Mouse (Mus musculus) cerebellum, adult (tissue): Measurements from ENCODE around the gene Cyp2e1.
"Not testable (repeated sequence)": the region's sequence is repeated elsewhere in the genome, so short reads cannot be mapped to it uniquely, and the experiment has no call there.

Source experiments
- ATAC-seq: cut with Nextera tagmentation; 2 replicates; pipeline ENCODE4 v1.9.2; 2017; ENCODE audit warnings: mild to moderate bottlenecking, moderate library complexity, mixed read lengths; ENCODE audit not compliant: insufficient number of reproducible peaks, low FRiP score, low TSS enrichment

Cyp2e1 gene

DNA sequence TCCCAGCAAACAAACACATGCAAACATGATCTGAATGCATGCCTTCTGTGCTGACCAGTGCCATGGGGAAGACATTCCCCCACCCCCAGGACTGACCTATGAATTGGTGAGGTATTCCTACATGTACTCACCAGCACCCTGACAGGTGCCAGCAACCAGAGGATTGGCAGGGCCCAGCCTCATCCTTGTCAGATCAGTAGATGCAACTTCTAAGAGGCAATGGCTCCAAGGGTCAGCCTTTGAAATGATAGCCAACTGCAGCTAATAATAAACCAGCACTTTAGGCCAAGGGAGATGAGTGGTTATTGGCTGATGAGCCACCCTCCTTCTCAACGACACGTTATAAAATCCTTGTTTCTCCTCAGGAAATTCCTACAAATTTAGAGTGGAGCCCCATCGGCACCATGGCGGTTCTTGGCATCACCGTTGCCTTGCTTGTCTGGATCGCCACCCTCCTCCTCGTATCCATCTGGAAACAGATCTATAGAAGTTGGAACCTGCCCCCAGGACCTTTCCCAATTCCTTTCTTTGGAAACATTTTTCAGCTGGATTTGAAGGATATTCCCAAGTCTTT, at the start of gene Cyp2e1:
Gene Cyp2e1, plus strand, starts transcription at position 293 of the 574 bp plus-strand sequence.
- ATAC-seq: no peak

DNA sequence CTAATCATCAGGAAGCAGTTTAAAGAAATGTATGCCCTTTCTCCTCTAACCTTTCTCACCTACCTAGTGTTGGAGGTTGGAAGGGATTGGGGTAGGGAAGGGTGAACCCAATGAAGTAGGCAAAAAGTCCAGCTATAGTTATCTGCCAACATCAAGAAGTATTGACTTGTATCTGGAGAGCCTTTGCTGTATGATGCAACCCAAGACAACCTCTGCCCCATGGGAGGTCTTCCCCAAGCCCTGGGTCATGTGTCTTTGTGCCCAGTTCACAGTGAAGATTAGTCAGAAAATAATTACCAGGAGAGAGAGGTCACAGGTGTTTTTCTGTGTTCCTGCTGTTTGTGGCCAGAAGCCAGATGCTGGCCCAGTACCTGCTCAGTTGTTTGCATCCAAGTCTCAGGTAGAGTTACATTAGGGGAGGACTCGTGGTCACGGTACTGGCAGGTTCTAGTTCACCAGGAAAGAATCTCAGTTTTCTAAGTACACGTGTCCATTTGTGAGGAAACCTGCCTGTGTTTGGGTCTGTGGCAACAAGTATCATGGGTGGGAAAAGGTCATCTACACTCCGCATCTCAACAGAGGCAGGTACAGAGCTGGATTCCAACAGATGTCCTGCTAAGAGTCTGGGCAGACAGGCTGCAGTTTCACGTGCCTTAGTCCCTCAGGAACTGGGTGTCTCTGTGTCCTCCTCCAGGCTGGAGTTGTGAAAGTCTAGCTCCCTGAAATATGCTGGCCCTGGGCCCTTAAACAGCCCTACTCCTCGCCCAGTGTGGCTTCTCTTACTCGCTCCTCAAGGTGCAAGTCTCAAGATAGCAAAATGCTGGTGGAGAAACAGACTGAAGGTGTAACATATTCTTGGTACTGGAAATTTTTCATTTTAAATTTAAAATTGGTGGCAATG, 46.1 kb upstream of the Cyp2e1 start:
- no peak for ATAC-seq

DNA sequence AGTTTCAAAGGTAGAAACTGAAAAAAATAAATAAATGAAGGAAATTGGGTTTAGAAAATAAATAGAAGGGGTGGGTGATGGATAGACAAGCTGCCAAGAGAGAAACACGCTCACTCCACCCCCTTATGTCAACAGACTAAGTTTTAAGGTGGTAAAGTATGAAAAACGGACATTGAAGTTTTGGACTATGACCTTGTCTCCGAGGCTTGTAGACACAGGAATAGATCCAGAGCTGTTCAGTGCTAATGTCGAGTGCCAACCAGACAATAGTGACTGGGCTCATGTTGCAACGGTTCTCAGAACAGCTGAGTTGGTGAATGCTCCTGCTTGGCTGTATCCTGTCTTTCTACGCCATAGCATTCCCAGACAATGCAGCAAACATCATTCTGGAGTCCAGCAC, 42.4 kb upstream of the Cyp2e1 start:
- ATAC-seq: no peak

DNA sequence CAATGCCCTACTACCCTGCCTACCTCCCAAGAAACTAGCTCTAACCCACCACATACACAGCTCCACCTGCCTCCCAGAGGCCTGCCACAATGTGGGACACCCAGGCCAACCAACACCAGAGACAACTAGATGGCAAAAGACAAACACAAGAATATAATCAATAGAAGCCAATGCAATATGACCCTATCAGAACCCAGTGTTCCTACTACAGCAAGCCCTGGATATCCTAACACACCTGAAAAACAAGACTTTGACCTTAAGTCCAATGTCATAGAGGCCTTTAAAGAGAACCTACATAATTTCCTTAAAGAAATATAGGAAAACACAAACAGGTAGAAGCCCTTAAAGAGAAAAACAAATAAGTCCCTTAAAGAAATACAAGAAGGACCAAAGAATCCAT, 38.0 kb upstream of the Cyp2e1 start:
- no peak for ATAC-seq

DNA sequence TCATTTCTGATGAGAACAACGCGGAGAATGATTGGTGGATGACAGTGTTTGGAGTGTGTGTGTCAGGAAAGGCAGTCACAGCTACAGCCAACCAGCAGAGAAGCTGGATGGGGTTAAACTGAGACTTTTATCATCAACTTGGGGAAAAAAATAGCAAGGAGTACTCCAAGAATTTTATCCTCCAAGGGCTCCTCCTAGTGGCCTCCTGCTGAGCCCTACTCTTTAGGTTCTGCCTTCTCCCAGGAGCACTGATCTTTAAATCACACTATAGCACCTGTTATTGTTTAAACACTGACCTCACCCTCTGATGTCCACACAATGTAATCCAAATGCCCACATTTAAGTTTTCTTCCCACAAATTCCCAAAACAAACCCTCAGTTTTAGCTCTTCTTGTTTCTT, 30.4 kb upstream of the Cyp2e1 start:
- no peak for ATAC-seq

DNA sequence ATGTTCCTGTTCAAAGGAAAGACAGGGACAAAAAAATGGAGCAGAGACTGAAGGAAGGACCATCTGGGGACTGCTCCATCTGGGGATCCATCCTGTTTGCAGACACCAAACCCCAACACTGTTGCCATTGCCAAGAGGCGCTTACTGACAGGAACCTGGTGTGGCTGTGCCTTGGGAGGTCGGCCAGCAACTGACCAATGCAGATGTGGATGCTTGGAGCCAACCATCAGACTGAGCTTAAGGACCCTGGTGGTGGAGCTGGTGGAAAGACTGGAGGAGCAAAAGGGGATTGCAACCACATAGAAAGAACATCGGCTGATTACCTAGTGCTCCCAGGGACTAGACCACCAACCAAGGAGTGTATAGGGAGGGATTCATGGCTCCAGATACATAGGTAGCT, 16.1 kb upstream of the Cyp2e1 start:
- ATAC-seq: no peak

DNA sequence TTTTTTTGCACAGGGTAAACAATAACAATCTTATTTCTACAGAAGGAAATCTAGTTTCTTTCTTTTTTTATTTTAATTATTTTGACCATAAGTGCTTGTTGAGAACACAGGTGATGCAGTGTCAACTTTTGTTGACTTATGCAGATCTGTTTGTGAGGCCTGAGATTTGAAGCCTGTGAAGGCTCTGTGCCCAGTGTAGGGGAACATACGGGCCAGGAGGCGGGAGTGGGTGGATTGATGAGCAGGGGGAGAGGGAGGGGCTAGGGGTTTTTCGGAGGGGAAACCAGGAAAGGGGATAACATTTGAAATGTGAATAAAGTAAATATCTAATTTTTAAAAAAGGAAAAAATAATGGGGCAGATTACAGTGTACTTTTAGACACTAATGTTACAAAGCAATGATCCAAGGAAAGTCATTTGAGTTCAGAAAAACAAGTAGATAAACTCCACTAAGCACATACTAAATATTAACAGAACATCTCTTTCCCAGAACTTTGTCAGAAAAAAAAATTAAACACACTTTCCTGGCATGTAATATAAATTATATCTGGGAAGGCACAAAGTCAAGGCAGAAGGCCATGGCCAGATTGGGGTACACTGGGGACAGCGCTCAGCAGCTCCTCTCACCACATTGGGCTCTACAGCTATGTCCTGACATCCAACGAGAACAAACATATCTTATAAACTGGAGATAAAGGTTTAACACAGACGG, 15.3 kb upstream of the Cyp2e1 start:
- no peak for ATAC-seq

DNA sequence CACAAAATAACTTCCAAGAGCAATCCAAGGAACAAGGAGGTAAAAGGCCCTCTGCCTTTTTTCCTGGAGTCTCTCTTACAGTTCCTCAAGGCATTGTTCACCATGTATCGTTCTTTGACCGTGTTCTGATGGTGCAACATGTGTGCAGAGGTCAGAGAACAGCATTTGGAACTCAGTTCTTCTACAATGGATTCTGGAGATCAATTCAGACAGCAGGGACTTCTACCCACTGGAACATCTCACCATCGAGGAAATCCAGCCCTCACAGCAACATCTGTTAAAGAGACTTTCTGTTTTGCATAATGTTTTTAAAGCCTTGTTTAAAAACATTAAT, 14.7 kb upstream of the Cyp2e1 start:
- ATAC-seq: no peak

DNA sequence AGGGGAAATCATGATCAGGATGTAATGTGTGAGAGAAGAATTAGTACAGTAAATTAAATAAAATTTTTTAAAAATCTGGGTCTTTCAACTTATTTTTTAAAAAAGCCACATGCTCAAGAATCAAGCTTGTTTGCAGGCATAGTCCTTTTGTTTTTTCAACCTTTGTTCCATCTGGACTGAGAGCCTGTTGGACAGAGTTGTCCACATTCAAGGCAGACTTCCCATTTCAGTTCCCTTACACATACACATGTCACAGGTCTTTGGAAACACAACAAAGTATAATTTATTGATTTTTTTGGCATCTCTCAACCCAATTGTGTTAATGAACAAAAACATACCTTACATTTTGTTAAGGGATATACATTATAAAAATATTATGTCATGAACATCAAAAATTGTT, 9.0 kb upstream of the Cyp2e1 start:
- no peak for ATAC-seq

DNA sequence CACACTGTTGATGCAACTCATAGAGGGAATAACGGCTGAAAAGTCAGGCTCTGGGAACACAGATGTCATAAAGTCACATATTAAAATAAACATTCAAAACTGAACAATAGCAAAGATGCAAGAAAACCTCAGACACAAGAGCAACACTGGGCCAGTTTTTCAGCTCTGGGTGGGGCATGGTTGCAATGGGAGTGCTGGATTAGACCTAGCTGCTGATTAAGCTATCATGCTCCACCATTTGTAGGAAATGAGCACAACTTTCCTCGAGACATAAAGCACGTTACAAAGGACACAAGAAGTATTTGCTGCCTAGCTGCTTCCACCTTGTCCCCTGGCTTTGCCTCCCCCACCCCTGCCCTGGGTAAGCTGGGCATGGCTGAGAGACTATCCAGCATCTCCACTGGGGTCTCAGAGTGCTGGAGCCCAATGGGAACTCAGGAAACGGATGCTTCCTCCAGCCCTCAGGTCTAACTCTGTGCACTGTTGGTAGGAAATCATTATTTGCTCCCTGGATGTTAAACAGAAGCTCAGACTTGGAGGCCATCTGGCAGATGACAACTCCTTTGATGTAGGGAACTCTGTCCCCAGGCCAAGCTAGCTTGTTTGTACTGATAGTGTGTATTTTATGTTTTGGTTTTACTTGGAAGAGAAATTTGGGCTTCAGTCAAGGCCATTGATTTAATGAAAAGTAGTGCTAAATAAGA, 7.2 kb upstream of the Cyp2e1 start:
- no peak for ATAC-seq

DNA sequence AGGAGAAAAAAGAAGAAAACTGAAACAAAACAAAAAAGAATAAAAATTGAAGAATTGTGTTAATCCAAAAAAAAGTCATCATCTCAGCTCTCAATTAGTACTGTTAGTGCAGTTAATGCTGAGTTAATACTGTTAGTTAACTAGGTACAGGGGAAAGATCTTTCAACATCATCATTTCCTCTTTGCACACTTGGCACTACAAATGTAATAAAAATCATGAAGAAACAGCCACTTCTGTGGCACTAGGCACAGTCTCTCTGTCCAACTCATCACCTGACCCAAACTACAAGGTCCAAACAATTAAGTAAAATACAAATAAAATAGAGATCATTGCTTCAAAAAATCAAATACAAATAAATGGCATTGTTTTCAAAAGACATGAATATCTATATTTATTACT, 2.9 kb upstream of the Cyp2e1 start:
- no peak for ATAC-seq

DNA sequence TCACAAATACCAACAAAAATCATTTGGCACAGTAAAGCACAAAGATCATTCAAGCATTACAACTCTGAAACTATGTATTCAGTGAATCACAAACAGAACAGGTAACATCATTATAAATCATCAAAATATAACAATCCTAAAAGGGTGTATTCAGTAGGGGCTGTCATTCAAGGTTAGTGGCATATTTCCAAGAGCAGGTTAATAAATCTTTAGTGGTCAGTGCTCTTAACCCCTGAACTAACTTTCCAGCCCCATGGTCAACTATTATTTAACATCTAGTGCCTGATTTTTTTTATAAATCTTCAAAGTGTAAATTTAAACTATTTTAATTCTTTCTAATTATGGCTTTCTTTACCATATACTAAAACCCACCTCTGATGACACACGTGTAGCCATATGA, 1.9 kb downstream of the Cyp2e1 start:
- not testable (repeated sequence) for ATAC-seq

DNA sequence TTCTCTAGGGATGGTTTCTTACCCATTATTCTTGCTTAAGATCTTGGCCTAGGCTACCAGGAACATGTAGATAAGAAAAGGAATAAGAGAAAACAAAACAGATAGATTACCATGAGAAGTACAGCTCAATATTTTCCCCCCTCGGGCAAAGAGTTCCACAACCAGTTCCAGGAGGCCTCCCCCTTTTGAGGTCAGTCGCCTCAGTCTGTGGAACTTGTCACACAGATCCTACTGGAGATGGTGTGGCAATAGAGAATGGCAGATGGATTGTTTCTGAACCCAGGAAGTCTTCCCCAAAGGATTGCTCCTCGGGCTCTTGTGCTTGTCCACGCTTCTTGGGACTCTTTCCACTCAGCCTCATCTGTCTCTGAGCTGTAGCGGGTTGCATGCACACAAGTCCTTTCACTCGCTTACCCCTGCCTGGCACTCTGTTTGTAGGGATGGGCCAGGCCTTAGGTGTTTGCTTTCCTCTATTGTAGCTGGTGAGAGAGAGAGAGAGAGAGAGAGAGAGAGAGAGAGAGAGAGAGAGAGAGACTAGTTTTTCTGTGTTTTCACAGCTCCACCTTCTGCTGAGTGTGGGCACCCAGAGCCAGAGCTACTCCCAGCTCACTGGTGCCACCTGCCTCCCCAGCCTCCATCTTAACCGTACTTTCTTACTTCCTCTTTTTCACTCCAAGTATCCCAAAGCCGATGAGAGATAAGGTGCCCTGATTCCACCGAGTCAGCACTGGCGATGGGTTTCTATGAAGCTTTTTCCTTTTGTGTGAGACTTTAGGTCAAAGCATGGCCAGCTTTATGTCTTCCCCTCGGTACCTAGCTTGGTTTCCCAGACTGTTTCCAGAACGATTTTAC, 2.6 kb downstream of the Cyp2e1 start:
- ATAC-seq: no peak

DNA sequence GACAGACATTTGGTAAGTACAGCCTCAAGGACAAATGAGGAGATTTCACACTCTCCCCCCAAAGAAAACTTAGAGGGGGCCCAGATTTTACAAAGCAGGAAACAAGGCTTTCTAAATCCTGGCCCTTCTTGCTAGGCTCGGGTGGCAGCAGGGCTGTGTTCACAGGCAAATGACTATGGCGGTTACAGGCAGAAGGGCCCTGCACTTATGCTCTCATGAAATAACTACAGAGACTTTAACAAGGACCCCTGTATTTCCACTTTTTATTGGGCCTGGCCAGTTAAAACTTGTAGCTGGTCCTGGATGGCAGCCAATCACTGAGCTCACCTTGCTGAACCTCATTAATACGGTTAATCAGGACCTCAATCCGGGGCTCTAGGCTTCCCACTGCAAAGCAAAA, 17.0 kb downstream of the Cyp2e1 start:
- no peak for ATAC-seq

DNA sequence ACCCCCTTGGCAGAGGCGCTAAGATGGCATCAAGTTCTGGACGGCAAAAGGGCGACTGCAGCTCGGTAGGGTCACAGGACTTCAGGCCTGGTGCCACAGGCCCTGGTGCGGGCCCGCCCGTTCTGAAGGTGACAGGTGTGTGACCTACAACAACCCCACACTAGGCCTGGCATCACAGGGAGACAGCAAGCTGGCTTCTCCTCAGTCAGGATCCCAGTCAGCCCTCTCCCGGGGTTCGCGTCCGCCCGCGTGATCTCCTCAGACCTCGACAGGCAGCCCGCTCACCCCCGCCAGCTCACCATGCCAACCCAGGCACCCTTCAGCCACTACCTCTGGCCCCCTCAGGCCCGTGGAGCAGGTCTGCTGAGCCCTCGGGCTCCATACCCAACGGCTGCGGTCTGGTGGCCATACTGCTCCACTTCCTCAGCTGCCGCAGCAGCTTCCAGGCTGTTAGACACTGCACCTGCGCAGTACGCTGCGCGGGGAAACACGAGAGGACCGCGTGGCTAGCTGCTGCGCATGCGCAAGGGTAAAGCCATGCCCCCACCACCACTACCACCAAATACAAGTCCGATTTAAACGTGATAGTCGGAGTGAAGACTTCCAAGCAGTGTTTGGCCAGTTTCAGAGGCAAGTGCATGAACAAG, 24.0 kb downstream of the Cyp2e1 start, which contains the start of gene Syce1:
Gene Syce1, minus strand, starts transcription at position 447 of the 647 bp plus-strand sequence.
- no peak for ATAC-seq

DNA sequence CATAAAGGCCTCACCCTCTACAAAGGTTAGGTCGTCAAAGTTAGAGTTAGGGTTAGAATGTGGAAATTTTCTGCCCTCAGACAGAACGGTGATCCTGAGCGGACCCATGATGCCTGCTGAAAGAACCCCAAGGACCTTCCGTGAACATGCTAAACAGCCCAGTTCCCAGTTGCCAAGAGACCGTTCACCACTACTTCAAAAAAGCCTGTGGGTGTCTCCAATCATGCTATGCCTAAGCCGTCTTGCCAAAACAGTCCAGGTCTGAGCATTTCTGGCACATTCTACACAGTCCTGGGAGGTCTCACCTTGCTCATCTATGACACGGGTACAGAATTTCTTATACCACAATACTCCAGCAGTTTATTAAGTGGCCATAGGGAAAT, 24.5 kb downstream of the Cyp2e1 start:
- ATAC-seq: no peak

DNA sequence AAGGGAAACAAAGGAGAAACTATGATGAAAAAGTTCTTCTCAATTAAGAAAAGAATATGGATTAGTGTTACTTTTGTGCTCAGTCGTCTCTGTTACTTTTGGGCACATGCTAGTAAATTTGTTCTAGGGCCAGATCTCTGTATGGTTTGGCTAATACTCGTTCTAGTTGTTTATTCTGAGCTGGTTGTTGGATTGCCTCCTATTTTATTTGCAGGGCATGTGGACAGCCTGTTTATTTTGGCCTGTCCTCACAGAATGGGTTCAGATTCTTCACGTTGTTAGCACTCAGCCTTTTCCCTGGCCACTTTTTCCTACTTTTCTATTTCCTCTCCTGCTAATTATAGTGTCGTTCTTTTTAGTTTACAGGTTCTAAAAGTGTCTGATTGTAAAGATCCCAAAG, 30.0 kb downstream of the Cyp2e1 start:
- ATAC-seq: no peak

DNA sequence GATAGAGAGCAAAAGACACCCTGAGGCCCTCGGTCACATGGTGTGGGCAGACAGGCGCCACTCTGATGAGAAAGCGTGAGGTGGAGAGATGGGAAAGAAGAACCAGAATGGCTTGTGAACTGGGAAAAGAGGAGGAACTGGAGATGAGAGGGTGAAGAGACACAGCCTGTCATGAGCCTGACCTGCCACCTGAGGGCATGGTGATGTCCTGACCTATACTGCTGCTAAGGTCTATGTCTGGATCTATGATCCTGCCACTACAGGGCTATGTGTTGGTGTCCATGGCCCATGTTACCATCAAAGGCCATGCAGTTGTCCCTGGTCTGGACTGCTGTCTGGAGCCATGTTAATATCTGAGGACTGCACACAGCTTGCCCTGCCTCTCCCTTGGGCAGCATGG, 34.1 kb downstream of the Cyp2e1 start:
- no peak for ATAC-seq

DNA sequence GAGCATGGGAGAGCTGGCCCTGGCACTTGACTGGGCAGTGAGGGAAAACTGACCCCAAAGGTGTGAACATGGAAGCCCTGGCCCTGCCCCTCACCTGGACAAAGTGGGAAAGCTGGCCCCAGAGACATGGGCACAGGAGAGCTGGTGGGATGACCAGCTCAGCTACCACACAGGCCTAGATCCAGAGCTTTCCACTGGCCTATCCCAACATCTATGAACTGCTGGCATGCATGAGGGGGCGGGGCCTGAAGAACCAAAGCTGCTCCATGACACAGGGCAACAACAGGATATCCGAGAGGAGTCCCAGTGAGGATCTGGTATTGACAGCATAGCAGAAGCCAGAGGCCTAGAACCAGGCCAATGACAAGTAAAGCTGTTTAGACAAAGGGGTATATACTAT, 34.7 kb downstream of the Cyp2e1 start:
- no peak for ATAC-seq

DNA sequence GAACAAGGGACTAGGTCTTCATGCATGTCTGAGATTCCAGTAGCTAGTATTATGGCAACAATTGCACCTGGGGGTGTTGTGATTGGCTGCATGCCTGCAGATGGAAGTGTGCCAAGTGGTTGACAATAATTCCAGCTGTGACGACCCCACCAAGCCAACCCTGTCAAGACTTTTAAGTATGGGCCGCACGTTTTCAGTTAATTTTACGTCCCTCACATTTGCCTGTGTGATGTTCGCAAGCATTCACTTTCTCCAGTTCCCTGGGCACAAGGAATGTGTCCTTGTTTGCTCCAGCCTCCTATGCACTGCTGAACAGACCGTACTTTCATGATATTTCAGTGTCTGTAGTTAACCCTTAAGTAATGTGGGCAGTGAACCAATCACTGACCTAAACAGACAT, 39.1 kb downstream of the Cyp2e1 start:
- ATAC-seq: no peak
